Comparison of ENCODE assay signal across 8 mouse cellular contexts in genomic region chr1:89136089-89136811, GRCm38 (mm10).
A peak's percentile ranks its signal among the peaks of the same experiment; 100 is the strongest.
DNase-seq lines count a peak whose midpoint lies in the region; ATAC-seq lines count a peak whose summit lies in the region.

No protein-coding gene starts in this region.

- peaks cover 54% of the 10 kb centered on the region for H3K4me1 ChIP-seq in neural tube, embryonic 13.5 days (replicated peaks)
- H3K4me1 ChIP-seq in kidney, embryonic 15.5 days = peaks cover 41% of the 10 kb centered on the region

- H3K36me3 ChIP-seq in neural tube, embryonic 13.5 days = peaks cover 30% of the 10 kb centered on the region
- H3K36me3 ChIP-seq in kidney, embryonic 15.5 days = peaks cover 29% of the 10 kb centered on the region

- peak overlapping the region; percentile 69 for H3K27ac ChIP-seq in neural tube, embryonic 13.5 days (replicated peaks)
- H3K27ac ChIP-seq in kidney, embryonic 15.5 days = 0 out of 2 replicates have a peak overlapping the region, but pooled peaks have one; percentile 2

- no peak overlapping the region for H3K4me2 ChIP-seq in neural tube, embryonic 13.5 days
- H3K4me2 ChIP-seq in kidney, embryonic 15.5 days = no peak overlapping the region

- no peak overlapping the region for H3K9ac ChIP-seq in neural tube, embryonic 13.5 days
- no peak overlapping the region for H3K9ac ChIP-seq in kidney, embryonic 15.5 days

- peak; percentile 64 for DNase-seq in adrenal gland, postnatal 14 days
- DNase-seq in adrenal gland, adult 18-20 months (ENCODE audit: low spot score in 2 of 2) = no peak
- no peak for DNase-seq in neural tube, embryonic 10.5 days (ENCODE audit: extremely low spot score, low spot score)
- peak; percentile 65 for DNase-seq in lung, postnatal 25 days (ENCODE audit: low spot score)
- no peak for DNase-seq in thymus, postnatal 25 days

- 56% methylated on average over 13 of the region's 13 CpGs for WGBS in neural tube, embryonic 13.5 days
- 78% methylated on average over 13 of the region's 13 CpGs for WGBS in kidney, embryonic 15.5 days

- no peak overlapping the region for H3K4me3 ChIP-seq in neural tube, embryonic 13.5 days
- H3K4me3 ChIP-seq in kidney, embryonic 15.5 days (replicated peaks) = no peak overlapping the region

- H3K9me3 ChIP-seq in neural tube, embryonic 13.5 days = no peaks in the 10 kb centered on the region
- H3K9me3 ChIP-seq in kidney, embryonic 15.5 days (replicated peaks) = no peaks in the 10 kb centered on the region

- no peaks in the 10 kb centered on the region for H3K27me3 ChIP-seq in neural tube, embryonic 13.5 days
- no peaks in the 10 kb centered on the region for H3K27me3 ChIP-seq in kidney, embryonic 15.5 days

- ATAC-seq in neural tube, embryonic 13.5 days (ENCODE audit: low read depth) = peak; percentile 52; the same call in 1 of the 2 replicates
- ATAC-seq in kidney, embryonic 15.5 days (replicated peaks; ENCODE audit: low FRiP score) = no peak
- ATAC-seq in inflammation-experienced regulatory T-cells, adult 6 months = no peak

Comparison
In these comparisons a context has a peak if more than half of its experiments do, and no peak if none do; other contexts are left out.
1. DNase-seq: peak in adrenal gland, postnatal 14 days (single experiment) and lung, postnatal 25 days (single experiment); none in adrenal gland, adult 18-20 months (0 of 2), neural tube, embryonic 10.5 days (single experiment) and thymus, postnatal 25 days (single experiment).